Mouse (Mus musculus): ENCODE data around the gene Zfp575. TPM values are rescaled to one million over a fixed set of nuclear protein-coding genes. Genes with fewer than 3 reads are reported as not detected.
A peak's percentile ranks its signal among the peaks of the same experiment; 100 is the strongest.
"Not testable (repeated sequence)": the region's sequence is repeated elsewhere in the genome, so short reads cannot be mapped to it uniquely, and the experiment has no call there.

Gene Zfp575
- total RNA-seq (2015) (0.12 and 0.15 TPM in 2 replicates), total RNA-seq (2017) (not detected in 2 replicates)

GRCm38 (mm10) chr7:24587330-24588105 lies at the start of gene Zfp575, which contains the start of gene Ethe1:
TSS of gene Zfp575 (minus strand) at chr7:24587641.
TSS of gene Ethe1 (plus strand) at chr7:24587543.
- ATAC-seq (replicated peaks; ENCODE audit: poor library complexity) = peak; percentile 22; the same call in 1 of the 2 replicates

GRCm38 (mm10) chr7:24637046-24637445 lies 49.6 kb upstream of the Zfp575 start:
- ATAC-seq (replicated peaks; ENCODE audit: poor library complexity) = peak; percentile 15; the same call in 1 of the 2 replicates

DNA sequence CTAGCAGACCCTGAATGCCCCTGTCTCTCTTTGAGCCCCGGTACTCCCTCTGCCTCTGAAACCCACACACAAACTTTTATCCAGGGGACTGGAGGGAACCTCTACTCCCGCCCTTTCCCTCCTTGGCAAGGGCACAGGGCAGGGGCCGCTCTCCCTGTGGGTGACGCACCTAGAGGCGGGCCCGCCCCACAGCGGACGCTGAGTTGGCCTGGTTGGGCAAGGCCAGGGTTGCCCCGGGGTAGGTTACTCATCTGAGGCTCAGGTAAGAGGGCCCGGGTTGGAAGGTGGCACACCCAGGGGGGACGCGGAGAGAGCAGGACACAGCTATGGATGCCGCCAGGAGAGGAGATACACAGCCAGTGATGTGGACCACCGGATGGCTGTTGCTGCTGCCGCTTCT lies 48.8 kb upstream of the Zfp575 start, which contains the start of gene Lypd3:
Gene Lypd3 (plus strand): TSS at position 287 of the 400 bp plus-strand sequence.
- ATAC-seq (replicated peaks; ENCODE audit: poor library complexity) = no peak

- ATAC-seq (replicated peaks; ENCODE audit: poor library complexity) = no peak
Observed at GRCm38 (mm10) chr7:24630116-24630880, 42.9 kb upstream of the Zfp575 start.

- no peak for ATAC-seq (replicated peaks; ENCODE audit: poor library complexity)
Observed at GRCm38 (mm10) chr7:24629672-24630071, 42.2 kb upstream of the Zfp575 start.

- ATAC-seq (replicated peaks; ENCODE audit: poor library complexity) = peak; percentile 96
Observed at GRCm38 (mm10) chr7:24628685-24629610, 41.5 kb upstream of the Zfp575 start.

GRCm38 (mm10) chr7:24622967-24623366 lies 35.5 kb upstream of the Zfp575 start:
- ATAC-seq (replicated peaks; ENCODE audit: poor library complexity) = no peak

DNA sequence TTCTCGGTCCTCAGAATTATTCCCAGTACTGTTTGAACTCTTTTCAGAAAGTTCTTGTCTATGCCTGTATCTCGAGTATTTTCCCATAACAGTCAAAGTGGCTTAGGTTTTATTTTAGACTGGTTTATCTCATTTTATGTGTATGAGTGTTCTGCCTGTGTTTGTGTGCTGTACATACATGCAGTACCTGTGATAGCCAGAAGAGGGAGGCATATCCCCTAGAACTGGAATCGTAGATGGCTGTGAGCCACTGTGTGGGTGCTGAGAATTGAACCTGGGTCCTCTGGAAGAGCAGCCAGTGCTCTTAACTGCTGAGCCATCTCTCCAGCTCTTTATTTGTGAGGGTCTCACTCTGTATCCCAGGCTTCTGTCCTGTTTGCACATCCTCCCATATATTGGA lies 33.8 kb upstream of the Zfp575 start:
- 0 out of 2 replicates have a peak, but pooled peaks have one; percentile 38 for ATAC-seq (replicated peaks; ENCODE audit: poor library complexity)

- no peak for ATAC-seq (replicated peaks; ENCODE audit: poor library complexity)
Observed at GRCm38 (mm10) chr7:24619671-24620397, 32.4 kb upstream of the Zfp575 start.

DNA sequence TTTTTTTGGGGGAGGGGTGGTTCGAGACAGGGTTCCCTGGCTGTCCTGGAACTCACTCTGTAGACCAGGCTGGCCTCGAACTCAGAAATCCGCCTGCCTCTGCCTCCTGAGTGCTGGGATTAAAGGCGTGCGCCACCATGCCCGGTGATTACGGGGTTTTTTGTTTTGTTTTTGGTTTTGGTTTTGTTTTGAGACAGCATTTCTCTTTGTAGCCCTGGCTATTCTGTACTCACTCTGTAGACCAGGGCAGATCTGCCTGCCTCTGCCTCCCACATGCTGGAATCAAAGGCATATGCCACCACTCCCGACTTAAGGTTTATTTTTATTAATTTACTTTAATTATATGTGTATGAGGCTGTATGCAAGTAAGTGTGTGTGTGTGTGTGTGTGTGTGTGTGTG lies 30.9 kb upstream of the Zfp575 start:
- ATAC-seq (replicated peaks; ENCODE audit: poor library complexity) = not testable (repeated sequence)

GRCm38 (mm10) chr7:24617763-24618162 lies 30.3 kb upstream of the Zfp575 start:
- peak; percentile 86 for ATAC-seq (replicated peaks; ENCODE audit: poor library complexity)

- ATAC-seq (replicated peaks; ENCODE audit: poor library complexity) = no peak
Observed at GRCm38 (mm10) chr7:24614816-24615215, 27.4 kb upstream of the Zfp575 start.

- ATAC-seq (replicated peaks; ENCODE audit: poor library complexity) = no peak
Observed at GRCm38 (mm10) chr7:24612308-24612910, 25.0 kb upstream of the Zfp575 start.

- no peak for ATAC-seq (replicated peaks; ENCODE audit: poor library complexity)
Observed at GRCm38 (mm10) chr7:24611709-24612108, 24.3 kb upstream of the Zfp575 start.

GRCm38 (mm10) chr7:24610879-24611494 lies 23.5 kb upstream of the Zfp575 start:
- ATAC-seq (replicated peaks; ENCODE audit: poor library complexity) = peak; percentile 79

- ATAC-seq (replicated peaks; ENCODE audit: poor library complexity) = peak; percentile 27
Observed at GRCm38 (mm10) chr7:24610144-24610878, 22.9 kb upstream of the Zfp575 start, which contains the start of gene Phldb3. TSS of gene Phldb3 (plus strand) at chr7:24610763.

GRCm38 (mm10) chr7:24608561-24608960 lies 21.1 kb upstream of the Zfp575 start:
- peak; percentile 24; the same call in 1 of the 2 replicates for ATAC-seq (replicated peaks; ENCODE audit: poor library complexity)

DNA sequence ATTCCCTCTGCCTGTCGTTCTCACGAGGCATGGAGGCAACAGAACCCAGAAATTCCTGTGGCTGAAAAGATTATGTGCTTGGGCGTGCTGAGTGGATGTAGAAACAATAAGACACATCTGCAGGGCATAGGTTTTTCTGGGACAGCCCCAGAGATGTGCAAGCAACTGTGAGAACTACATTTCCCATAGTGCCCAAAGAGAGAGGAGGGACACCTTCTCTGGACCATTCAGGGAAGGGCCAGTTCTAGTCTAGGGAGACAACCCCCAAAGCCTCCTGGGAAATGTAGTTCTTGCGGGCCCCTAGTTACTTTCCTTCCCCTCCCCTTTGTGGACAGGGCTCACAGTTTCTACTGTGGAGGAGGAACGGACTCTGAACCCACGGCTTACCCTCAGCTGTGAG lies 20.6 kb upstream of the Zfp575 start:
- ATAC-seq (replicated peaks; ENCODE audit: poor library complexity) = peak; percentile 77
